Mouse (Mus musculus) erythroblast, embryonic 14.5 days (primary cell): ENCODE results near the gene Aida. TPM values are rescaled to one million over a fixed set of nuclear protein-coding genes. Genes with fewer than 3 reads are reported as not detected.

Experiments
- H3K27me3 ChIP-seq: 2 replicates; pipeline ENCODE4 v1.6.1; 2012; ENCODE audit warnings: inconsistent platforms; ENCODE audit not compliant: control insufficient read depth
- H3K36me3 ChIP-seq: 2 replicates; pipeline ENCODE4 v1.6.1; 2012; ENCODE audit warnings: mild to moderate bottlenecking, inconsistent platforms; ENCODE audit not compliant: control insufficient read depth
- H3K4me1 ChIP-seq: 2 replicates; pipeline ENCODE4 v1.6.1; 2012; ENCODE audit warnings: inconsistent platforms; ENCODE audit not compliant: control insufficient read depth
- H3K4me3 ChIP-seq: replicated peaks from 2 replicates; pipeline ENCODE3; 2012; ENCODE audit warnings: moderate library complexity, mild to moderate bottlenecking, inconsistent platforms
- H3K9me3 ChIP-seq: 2 replicates; pipeline ENCODE4 v1.6.1; 2012; ENCODE audit warnings: low read length, inconsistent platforms, mixed read lengths; ENCODE audit not compliant: control insufficient read depth
- GATA1 ChIP-seq: IDR thresholded peaks from 2 replicates; pipeline ENCODE4 v1.6.1; 2012; ENCODE audit warnings: low read length, inconsistent platforms, mixed read lengths
- TAL1 ChIP-seq: IDR thresholded peaks from 3 replicates; pipeline ENCODE4 v1.6.1; 2012; ENCODE audit warnings: low read length, inconsistent platforms, mixed read lengths
- polyA plus RNA-seq: library from polyadenylated mRNA; stranded (reverse); fragments of >175 nt; gene quantifications from 2 replicates; pipeline ENCODE4 v1.2.3, GENCODE M21; 2012

Gene Aida
- 3.1 and 3.7 TPM in 2 replicates for polyA plus RNA-seq

- Histone ChIP-seq H3K36me3 (peaks cover 29% of the 10 kb centered on the region), H3K4me1 (peaks cover 2% of the 10 kb centered on the region; the same call in 1 of the 2 replicates), H3K9me3 (no peaks in the 10 kb centered on the region), H3K4me3 (peak within 1 kb of the TSS; percentile 65), H3K27me3 (no peaks in the 10 kb centered on the region)
- no peak for TF ChIP-seq TAL1
- no peak for TF ChIP-seq GATA1
These were observed at the start of gene Aida for GRCm38 (mm10) chr1:183296465-183296864. Gene Aida (plus strand): TSS chr1:183296590.

- Histone ChIP-seq H3K9me3 (no peaks in the 10 kb centered on the region), H3K4me3 (no peak overlapping the region), H3K36me3 (no peaks in the 10 kb centered on the region), H3K4me1 (peaks cover 16% of the 10 kb centered on the region), H3K27me3 (peaks cover 4% of the 10 kb centered on the region; the same call in 1 of the 2 replicates)
- TF ChIP-seq TAL1 (no peak), GATA1 (no peak)
These were observed 48.2 kb upstream of the Aida start for GRCm38 (mm10) chr1:183248144-183248543.

DNA sequence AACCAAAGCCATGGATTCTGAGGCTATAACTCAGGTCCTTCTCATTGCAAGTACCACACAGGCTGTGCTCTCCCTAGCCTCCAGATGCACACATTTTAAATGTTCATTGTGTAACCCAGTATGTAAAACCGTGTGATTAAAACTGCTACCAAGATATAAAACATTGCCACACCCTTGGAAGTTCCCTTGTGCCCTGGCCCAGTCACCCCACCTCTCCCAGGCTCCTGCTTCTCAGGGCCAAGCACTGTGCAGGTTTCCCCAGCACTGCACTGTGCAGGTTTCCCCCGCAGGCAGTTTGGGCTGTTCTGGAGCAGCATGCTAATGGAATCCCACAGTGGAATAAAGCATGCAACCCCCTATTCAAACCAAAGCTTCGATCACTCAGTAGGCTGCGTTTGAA lies 45.8 kb upstream of the Aida start:
- Histone ChIP-seq H3K27me3 (peaks cover 4% of the 10 kb centered on the region; the same call in 1 of the 2 replicates), H3K9me3 (no peaks in the 10 kb centered on the region), H3K4me3 (no peak overlapping the region), H3K36me3 (no peaks in the 10 kb centered on the region), H3K4me1 (peaks cover 16% of the 10 kb centered on the region)
- TF ChIP-seq TAL1 (no peak), GATA1 (no peak)

DNA sequence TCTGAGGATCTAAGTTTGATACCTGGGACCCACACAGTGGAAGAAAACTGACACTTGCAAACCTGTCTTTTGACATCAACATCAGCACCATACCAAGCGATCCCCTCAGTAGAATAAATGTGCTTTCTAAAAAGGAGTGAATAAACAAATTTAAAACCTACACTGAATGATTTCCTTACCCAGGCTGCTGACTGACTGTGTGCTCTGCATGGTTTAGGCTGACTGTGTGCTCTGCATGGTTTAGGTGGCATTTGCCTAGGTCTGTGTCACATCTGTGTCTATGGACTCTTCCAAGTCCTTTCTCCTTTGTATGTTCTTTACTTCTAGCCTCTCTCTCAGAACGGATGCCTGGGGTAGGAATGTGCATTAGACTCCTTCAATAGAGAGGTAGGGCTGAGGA lies 44.6 kb upstream of the Aida start:
- TF ChIP-seq TAL1, result no peak
- Histone ChIP-seq H3K4me3 (no peak overlapping the region), H3K27me3 (peaks cover 4% of the 10 kb centered on the region; the same call in 1 of the 2 replicates), H3K4me1 (peaks cover 16% of the 10 kb centered on the region), H3K9me3 (no peaks in the 10 kb centered on the region), H3K36me3 (no peaks in the 10 kb centered on the region)

GRCm38 (mm10) chr1:183252574-183252973 lies 43.8 kb upstream of the Aida start:
- H3K27me3 ChIP-seq, result peaks cover 4% of the 10 kb centered on the region; the same call in 1 of the 2 replicates
- no peaks in the 10 kb centered on the region for H3K36me3 ChIP-seq
- no peaks in the 10 kb centered on the region for H3K9me3 ChIP-seq
- TF ChIP-seq TAL1 (no peak), GATA1 (no peak)
- peaks cover 16% of the 10 kb centered on the region for H3K4me1 ChIP-seq
- no peak overlapping the region for H3K4me3 ChIP-seq

GRCm38 (mm10) chr1:183264145-183265008 lies 32.0 kb upstream of the Aida start:
- Histone ChIP-seq H3K4me3 (no peak overlapping the region), H3K4me1 (no peaks in the 10 kb centered on the region), H3K27me3 (no peaks in the 10 kb centered on the region), H3K9me3 (no peaks in the 10 kb centered on the region), H3K36me3 (no peaks in the 10 kb centered on the region)
- TF ChIP-seq GATA1, result no peak
- TF ChIP-seq TAL1, result no peak

GRCm38 (mm10) chr1:183265921-183266467 lies 30.4 kb upstream of the Aida start:
- no peak for TF ChIP-seq TAL1
- TF ChIP-seq GATA1, result no peak
- H3K4me3 ChIP-seq, result no peak overlapping the region
- no peaks in the 10 kb centered on the region for H3K27me3 ChIP-seq
- H3K9me3 ChIP-seq, result no peaks in the 10 kb centered on the region
- no peaks in the 10 kb centered on the region for H3K36me3 ChIP-seq
- H3K4me1 ChIP-seq, result no peaks in the 10 kb centered on the region

DNA sequence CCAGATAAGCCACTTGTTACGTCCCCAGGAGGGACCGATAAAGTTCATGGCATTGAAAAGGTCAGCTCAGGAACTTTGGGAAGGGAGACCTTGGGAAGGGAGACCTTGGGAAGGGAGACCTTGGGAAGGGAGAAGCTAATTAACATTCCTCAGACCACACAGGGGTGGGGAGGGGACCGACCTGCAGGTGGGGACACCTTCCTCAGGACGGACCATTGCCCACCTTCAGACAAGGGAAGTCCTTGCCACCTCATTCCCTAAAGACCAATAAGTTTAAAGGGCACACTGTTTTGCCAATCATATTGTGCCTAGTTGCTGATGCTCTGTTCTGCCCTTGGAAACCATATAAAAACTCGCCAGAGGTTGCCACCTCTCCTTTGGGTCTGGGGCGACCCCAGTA lies 28.7 kb upstream of the Aida start:
- Histone ChIP-seq H3K9me3 (no peaks in the 10 kb centered on the region), H3K27me3 (no peaks in the 10 kb centered on the region), H3K4me1 (no peaks in the 10 kb centered on the region), H3K4me3 (no peak overlapping the region), H3K36me3 (no peaks in the 10 kb centered on the region)
- TF ChIP-seq TAL1, result no peak
- no peak for TF ChIP-seq GATA1
